Mouse (Mus musculus): ENCODE results near the gene Serinc4. TPM values are rescaled to one million over a fixed set of nuclear protein-coding genes. Genes with fewer than 3 reads are reported as not detected.

Gene Serinc4
- polyA plus RNA-seq, 1 experiment, result 0.46 TPM

GRCm38 (mm10) chr2:121452361-121452760 lies 4.2 kb downstream of the Serinc4 start:
- no peak for DNase-seq
- no peaks in the 10 kb centered on the region for H3K27me3 ChIP-seq (ENCODE audit: control insufficient read depth, insufficient read depth, low read length)
- H3K4me3 ChIP-seq (replicated peaks; ENCODE audit: insufficient read depth, low read depth, low read length), result no peak overlapping the region
- TF ChIP-seq POLR2A (IDR thresholded peaks at IDR 0.05; ENCODE audit: borderline replicate concordance, insufficient read depth, low read length) (no peak), CTCF (IDR thresholded peaks at IDR 0.05; ENCODE audit: borderline replicate concordance, insufficient read depth, low read depth, low read length) (no peak)
- 72% methylated on average over 4 of the region's 4 CpGs for WGBS
- no peaks in the 10 kb centered on the region; the same call in 1 of the 2 replicates for H3K4me1 ChIP-seq (ENCODE audit: control insufficient read depth, insufficient read depth, low read length)
- no peak overlapping the region for H3K27ac ChIP-seq (ENCODE audit: insufficient read depth, low read length)

GRCm38 (mm10) chr2:121450093-121450492 lies 6.5 kb downstream of the Serinc4 start:
- DNase-seq, result no peak
- 3% methylated on average over 7 of the region's 7 CpGs for WGBS
- no peak for TF ChIP-seq POLR2A (IDR thresholded peaks at IDR 0.05; ENCODE audit: borderline replicate concordance, insufficient read depth, low read length)
- TF ChIP-seq CTCF (IDR thresholded peaks at IDR 0.05; ENCODE audit: borderline replicate concordance, insufficient read depth, low read depth, low read length), result no peak

GRCm38 (mm10) chr2:121449545-121450011 lies 7.0 kb downstream of the Serinc4 start:
- Histone ChIP-seq H3K27ac (ENCODE audit: insufficient read depth, low read length) (peak overlapping the region; percentile 89), H3K4me3 (replicated peaks; ENCODE audit: insufficient read depth, low read depth, low read length) (peak overlapping the region; percentile 92), H3K4me1 (ENCODE audit: control insufficient read depth, insufficient read depth, low read length) (no peaks in the 10 kb centered on the region), H3K27me3 (ENCODE audit: control insufficient read depth, insufficient read depth, low read length) (no peaks in the 10 kb centered on the region)
- no peak for TF ChIP-seq CTCF (IDR thresholded peaks at IDR 0.05; ENCODE audit: borderline replicate concordance, insufficient read depth, low read depth, low read length)
- TF ChIP-seq POLR2A (IDR thresholded peaks at IDR 0.05; ENCODE audit: borderline replicate concordance, insufficient read depth, low read length), result no peak
- WGBS, result under 1% methylated on average over 52 of the region's 54 CpGs
- DNase-seq, result no peak

More at GRCm38 (mm10) chr2:121450093-121450492, 6.5 kb downstream of the Serinc4 start:
- H3K27ac ChIP-seq (ENCODE audit: insufficient read depth, low read length), result no peak overlapping the region
- no peaks in the 10 kb centered on the region for H3K27me3 ChIP-seq (ENCODE audit: control insufficient read depth, insufficient read depth, low read length)
- no peaks in the 10 kb centered on the region for H3K4me1 ChIP-seq (ENCODE audit: control insufficient read depth, insufficient read depth, low read length)
- peak overlapping the region; percentile 92 for H3K4me3 ChIP-seq (replicated peaks; ENCODE audit: insufficient read depth, low read depth, low read length)

- Histone ChIP-seq H3K27me3 (ENCODE audit: control insufficient read depth, insufficient read depth, low read length) (no peaks in the 10 kb centered on the region), H3K27ac (ENCODE audit: insufficient read depth, low read length) (peak within 1 kb of the TSS; percentile 89), H3K4me1 (ENCODE audit: control insufficient read depth, insufficient read depth, low read length) (no peaks in the 10 kb centered on the region), H3K4me3 (replicated peaks; ENCODE audit: insufficient read depth, low read depth, low read length) (peak within 1 kb of the TSS; percentile 92)
- WGBS, result 1% methylated on average over 74 of the region's 74 CpGs
- TF ChIP-seq POLR2A (IDR thresholded peaks at IDR 0.05; ENCODE audit: borderline replicate concordance, insufficient read depth, low read length) (peak; percentile 97), CTCF (IDR thresholded peaks at IDR 0.05; ENCODE audit: borderline replicate concordance, insufficient read depth, low read depth, low read length) (no peak)
- DNase-seq, result peak; percentile 98 to 99
Measured at GRCm38 (mm10) chr2:121448739-121449535, 7.6 kb downstream of the Serinc4 start, which contains the start of gene Serf2. Gene Serf2 (plus strand): TSS chr2:121449195.

- Histone ChIP-seq H3K27ac (ENCODE audit: insufficient read depth, low read length) (no peak overlapping the region), H3K27me3 (ENCODE audit: control insufficient read depth, insufficient read depth, low read length) (no peaks in the 10 kb centered on the region), H3K4me1 (ENCODE audit: control insufficient read depth, insufficient read depth, low read length) (no peaks in the 10 kb centered on the region), H3K4me3 (replicated peaks; ENCODE audit: insufficient read depth, low read depth, low read length) (no peak overlapping the region)
- 15% methylated on average over 9 of the region's 9 CpGs for WGBS
- TF ChIP-seq POLR2A (IDR thresholded peaks at IDR 0.05; ENCODE audit: borderline replicate concordance, insufficient read depth, low read length) (no peak), CTCF (IDR thresholded peaks at IDR 0.05; ENCODE audit: borderline replicate concordance, insufficient read depth, low read depth, low read length) (no peak)
- peak in 1 of 2 experiments; percentile 27 for DNase-seq
Measured at GRCm38 (mm10) chr2:121448136-121448535, 8.4 kb downstream of the Serinc4 start.

- peaks cover 3% of the 10 kb centered on the region for H3K4me1 ChIP-seq (ENCODE audit: control insufficient read depth, insufficient read depth, low read length)
- no peaks in the 10 kb centered on the region for H3K27me3 ChIP-seq (ENCODE audit: control insufficient read depth, insufficient read depth, low read length)
- 93% methylated on average over 3 of the region's 3 CpGs for WGBS
- H3K27ac ChIP-seq (ENCODE audit: insufficient read depth, low read length), result no peak overlapping the region
- no peak for DNase-seq
- TF ChIP-seq POLR2A (IDR thresholded peaks at IDR 0.05; ENCODE audit: borderline replicate concordance, insufficient read depth, low read length) (no peak), CTCF (IDR thresholded peaks at IDR 0.05; ENCODE audit: borderline replicate concordance, insufficient read depth, low read depth, low read length) (no peak)
- H3K4me3 ChIP-seq (replicated peaks; ENCODE audit: insufficient read depth, low read depth, low read length), result no peak overlapping the region
Measured at GRCm38 (mm10) chr2:121447006-121447405, 9.6 kb downstream of the Serinc4 start.

GRCm38 (mm10) chr2:121446506-121446905 lies 10.1 kb downstream of the Serinc4 start:
- WGBS, result 77% methylated on average over 4 of the region's 4 CpGs

GRCm38 (mm10) chr2:121445117-121445516 lies 11.5 kb downstream of the Serinc4 start:
- 86% methylated on average over 3 of the region's 3 CpGs for WGBS
- DNase-seq, result no peak
- TF ChIP-seq POLR2A (IDR thresholded peaks at IDR 0.05; ENCODE audit: borderline replicate concordance, insufficient read depth, low read length) (no peak), CTCF (IDR thresholded peaks at IDR 0.05; ENCODE audit: borderline replicate concordance, insufficient read depth, low read depth, low read length) (no peak)
- Histone ChIP-seq H3K4me3 (replicated peaks; ENCODE audit: insufficient read depth, low read depth, low read length) (no peak overlapping the region), H3K27ac (ENCODE audit: insufficient read depth, low read length) (no peak overlapping the region), H3K27me3 (ENCODE audit: control insufficient read depth, insufficient read depth, low read length) (no peaks in the 10 kb centered on the region), H3K4me1 (ENCODE audit: control insufficient read depth, insufficient read depth, low read length) (peaks cover 6% of the 10 kb centered on the region)

More at GRCm38 (mm10) chr2:121446506-121446905, 10.1 kb downstream of the Serinc4 start:
- no peaks in the 10 kb centered on the region for H3K27me3 ChIP-seq (ENCODE audit: control insufficient read depth, insufficient read depth, low read length)
- no peak overlapping the region for H3K4me3 ChIP-seq (replicated peaks; ENCODE audit: insufficient read depth, low read depth, low read length)
- H3K27ac ChIP-seq (ENCODE audit: insufficient read depth, low read length), result no peak overlapping the region
- H3K4me1 ChIP-seq (ENCODE audit: control insufficient read depth, insufficient read depth, low read length), result peaks cover 6% of the 10 kb centered on the region
- no peak for DNase-seq
- TF ChIP-seq CTCF (IDR thresholded peaks at IDR 0.05; ENCODE audit: borderline replicate concordance, insufficient read depth, low read depth, low read length) (no peak), POLR2A (IDR thresholded peaks at IDR 0.05; ENCODE audit: borderline replicate concordance, insufficient read depth, low read length) (no peak)

All from cerebellum, adult 2 months (tissue).